Mouse (Mus musculus): ENCODE measurements around the gene Cfap61. TPM values are rescaled to one million over a fixed set of nuclear protein-coding genes. Genes with fewer than 3 reads are reported as not detected.

Cfap61 gene
- polyA plus RNA-seq, 1 experiment from 2014 or later: 5.0 TPM

- DNase-seq (ENCODE audit: low spot score): no peak
These were observed 61.9 kb downstream of the Cfap61 start for GRCm38 (mm10) chr2:145996472-145996871.

GRCm38 (mm10) chr2:145997956-145998525, 63.5 kb downstream of the Cfap61 start:
- WGBS: 87% methylated on average over 5 of the region's 5 CpGs
- no peaks in the 10 kb centered on the region for H3K27me3 ChIP-seq (ENCODE audit: insufficient read depth, poor library complexity, severe bottlenecking)
- H3K4me1 ChIP-seq (replicated peaks): no peaks in the 10 kb centered on the region
- DNase-seq (ENCODE audit: low spot score): no peak
- H3K27ac ChIP-seq: no peak overlapping the region
- H3K36me3 ChIP-seq: no peaks in the 10 kb centered on the region
- H3K4me3 ChIP-seq: no peak overlapping the region
- no peaks in the 10 kb centered on the region for H3K9me3 ChIP-seq

More at GRCm38 (mm10) chr2:145996472-145996871, 61.9 kb downstream of the Cfap61 start:
- Histone ChIP-seq H3K27ac (no peak overlapping the region), H3K4me1 (replicated peaks) (no peaks in the 10 kb centered on the region), H3K9me3 (no peaks in the 10 kb centered on the region), H3K27me3 (ENCODE audit: insufficient read depth, poor library complexity, severe bottlenecking) (no peaks in the 10 kb centered on the region), H3K36me3 (no peaks in the 10 kb centered on the region), H3K4me3 (no peak overlapping the region)
- 71% methylated on average over 4 of the region's 4 CpGs for WGBS

DNA sequence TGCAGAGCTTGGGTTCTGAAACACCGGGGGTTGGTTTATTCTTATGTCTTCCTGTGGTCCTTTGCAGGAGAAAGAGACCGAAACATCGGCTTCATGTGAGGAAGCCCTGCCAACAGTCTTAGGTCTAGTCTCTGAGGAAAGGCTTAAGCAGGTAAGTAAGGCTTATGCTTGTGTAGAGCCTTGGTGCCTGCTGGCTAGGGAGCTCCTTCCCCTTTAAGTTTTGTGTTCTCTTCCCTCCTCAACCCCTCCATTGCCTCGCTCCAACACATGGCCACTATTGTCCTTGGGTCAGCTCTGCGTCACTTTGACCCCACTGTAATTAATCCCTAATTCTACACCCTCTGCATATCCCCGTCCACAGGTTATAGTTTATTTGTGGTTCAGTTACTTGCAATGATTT, 74.2 kb downstream of the Cfap61 start:
- Histone ChIP-seq H3K4me1 (replicated peaks) (peaks cover 12% of the 10 kb centered on the region), H3K9me3 (no peaks in the 10 kb centered on the region), H3K27ac (no peak overlapping the region), H3K4me3 (no peak overlapping the region), H3K27me3 (ENCODE audit: insufficient read depth, poor library complexity, severe bottlenecking) (no peaks in the 10 kb centered on the region), H3K36me3 (no peaks in the 10 kb centered on the region)
- WGBS: 82% methylated on average over 6 of the region's 6 CpGs
- no peak for DNase-seq (ENCODE audit: low spot score)

GRCm38 (mm10) chr2:146009596-146010349, 75.2 kb downstream of the Cfap61 start:
- Histone ChIP-seq H3K9me3 (no peaks in the 10 kb centered on the region), H3K27me3 (ENCODE audit: insufficient read depth, poor library complexity, severe bottlenecking) (no peaks in the 10 kb centered on the region), H3K4me1 (replicated peaks) (peaks cover 12% of the 10 kb centered on the region), H3K36me3 (no peaks in the 10 kb centered on the region), H3K4me3 (no peak overlapping the region), H3K27ac (peak overlapping the region; percentile 23; the same call in 1 of the 2 replicates)
- DNase-seq (ENCODE audit: low spot score): no peak
- WGBS: 79% methylated on average over 2 of the region's 2 CpGs

GRCm38 (mm10) chr2:146010816-146011215, 76.2 kb downstream of the Cfap61 start:
- WGBS: 62% methylated on average over 2 of the region's 2 CpGs
- H3K27ac ChIP-seq: no peak overlapping the region; the same call in 1 of the 2 replicates
- H3K9me3 ChIP-seq: no peaks in the 10 kb centered on the region
- no peak for DNase-seq (ENCODE audit: low spot score)
- no peak overlapping the region for H3K4me3 ChIP-seq
- peaks cover 19% of the 10 kb centered on the region for H3K4me1 ChIP-seq (replicated peaks)
- no peaks in the 10 kb centered on the region for H3K27me3 ChIP-seq (ENCODE audit: insufficient read depth, poor library complexity, severe bottlenecking)
- H3K36me3 ChIP-seq: no peaks in the 10 kb centered on the region

DNA sequence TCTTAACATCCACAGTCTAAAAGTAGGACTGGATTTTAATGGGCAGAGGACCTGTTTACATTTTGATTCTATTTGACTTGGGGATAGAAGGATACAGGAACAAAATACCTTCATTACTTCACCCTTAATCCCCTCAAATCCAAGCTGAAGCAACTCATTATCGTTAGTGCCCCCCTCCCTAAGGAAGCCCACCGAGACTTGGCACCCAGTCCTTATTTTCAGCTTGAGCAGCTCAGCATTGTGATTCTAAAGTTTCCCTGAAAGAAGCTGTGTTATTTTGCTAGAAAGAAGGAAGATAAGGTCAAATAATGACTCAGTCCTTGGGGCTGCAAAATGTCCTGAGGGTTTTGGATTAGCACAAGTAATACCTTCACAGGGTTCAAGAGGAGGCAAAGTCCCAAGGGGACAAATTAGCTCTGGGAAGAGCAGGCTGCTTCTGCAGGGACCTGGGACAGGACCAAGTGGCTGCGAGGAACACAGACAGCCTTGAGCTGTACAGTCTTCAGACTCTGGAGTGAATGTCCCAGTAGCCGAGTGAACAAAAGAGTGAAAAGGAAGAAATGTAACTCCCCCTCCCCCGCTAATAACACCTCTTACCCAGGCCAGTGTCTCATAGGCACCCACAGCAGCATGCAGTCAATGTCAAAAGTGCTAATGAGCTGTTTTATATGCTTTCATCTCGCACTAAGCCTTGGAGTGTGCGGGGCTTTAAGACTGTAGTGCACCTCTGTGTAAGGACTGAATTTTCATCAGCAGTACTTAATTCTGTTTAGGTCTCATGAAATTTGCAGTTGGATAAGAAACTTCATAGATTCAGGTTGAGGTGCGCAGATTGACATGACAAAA, 81.0 kb downstream of the Cfap61 start:
- peaks cover 13% of the 10 kb centered on the region for H3K4me1 ChIP-seq (replicated peaks)
- 63% methylated on average over 8 of the region's 8 CpGs for WGBS
- DNase-seq (ENCODE audit: low spot score): no peak
- no peaks in the 10 kb centered on the region for H3K9me3 ChIP-seq
- H3K27ac ChIP-seq: peak overlapping the region; percentile 31; the same call in 1 of the 2 replicates
- no peaks in the 10 kb centered on the region for H3K36me3 ChIP-seq
- no peak overlapping the region for H3K4me3 ChIP-seq
- no peaks in the 10 kb centered on the region for H3K27me3 ChIP-seq (ENCODE audit: insufficient read depth, poor library complexity, severe bottlenecking)

- Histone ChIP-seq H3K4me1 (replicated peaks) (no peaks in the 10 kb centered on the region), H3K36me3 (no peaks in the 10 kb centered on the region), H3K27ac (no peak overlapping the region), H3K27me3 (ENCODE audit: insufficient read depth, poor library complexity, severe bottlenecking) (no peaks in the 10 kb centered on the region), H3K9me3 (no peaks in the 10 kb centered on the region), H3K4me3 (no peak overlapping the region)
- 93% methylated on average over 6 of the region's 6 CpGs for WGBS
- DNase-seq (ENCODE audit: low spot score): no peak
These were observed 88.3 kb downstream of the Cfap61 start for GRCm38 (mm10) chr2:146022846-146023245.

DNA sequence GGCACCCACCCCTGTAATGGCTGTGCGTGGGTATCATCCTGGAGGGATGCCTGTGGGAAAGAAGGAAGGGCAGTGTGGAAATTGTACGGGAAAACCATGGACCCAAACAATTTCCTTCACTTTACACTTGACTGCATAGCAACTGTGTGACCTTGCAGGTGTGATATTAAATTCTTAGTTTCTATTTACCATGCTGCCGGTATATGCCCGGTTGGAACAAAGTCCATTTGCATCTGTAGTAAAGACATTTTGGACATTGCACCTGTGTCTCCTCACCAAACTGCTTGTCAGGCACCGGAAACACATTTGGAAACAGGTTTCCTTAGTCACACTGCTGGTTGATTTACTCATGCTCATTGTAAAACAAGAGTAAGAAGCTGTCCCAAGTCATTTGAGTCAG, 109.1 kb downstream of the Cfap61 start:
- no peak for DNase-seq (ENCODE audit: low spot score)
- Histone ChIP-seq H3K27ac (no peak overlapping the region), H3K4me1 (replicated peaks) (peaks cover 10% of the 10 kb centered on the region), H3K36me3 (no peaks in the 10 kb centered on the region), H3K9me3 (no peaks in the 10 kb centered on the region), H3K4me3 (no peak overlapping the region), H3K27me3 (ENCODE audit: insufficient read depth, poor library complexity, severe bottlenecking) (no peaks in the 10 kb centered on the region)
- WGBS: 94% methylated on average over 5 of the region's 5 CpGs

GRCm38 (mm10) chr2:146044926-146045890, 110.6 kb downstream of the Cfap61 start:
- Histone ChIP-seq H3K4me1 (replicated peaks) (peaks cover 18% of the 10 kb centered on the region), H3K9me3 (no peaks in the 10 kb centered on the region), H3K36me3 (no peaks in the 10 kb centered on the region), H3K4me3 (no peak overlapping the region), H3K27ac (no peak overlapping the region), H3K27me3 (ENCODE audit: insufficient read depth, poor library complexity, severe bottlenecking) (no peaks in the 10 kb centered on the region)
- WGBS: 58% methylated on average over 24 of the region's 24 CpGs
- no peak for DNase-seq (ENCODE audit: low spot score)

DNA sequence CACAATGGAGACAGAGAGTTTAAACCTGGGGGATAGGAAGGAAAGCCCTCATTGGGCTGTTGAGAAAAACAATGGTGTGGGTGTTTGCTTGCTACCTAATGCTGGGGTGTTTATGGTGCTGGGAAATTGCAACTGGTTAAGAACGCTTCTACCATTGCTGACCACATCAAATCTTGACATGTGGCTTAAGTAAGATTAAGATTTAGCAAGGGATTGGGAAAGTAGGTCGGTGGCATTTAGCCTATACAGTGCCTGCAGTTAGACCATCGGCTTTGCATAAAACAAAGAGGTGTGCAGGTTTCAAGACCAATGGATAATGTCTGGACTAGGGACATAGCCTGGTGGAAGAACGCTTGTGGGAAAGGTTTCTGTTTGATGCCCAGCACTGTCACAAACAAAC, 113.1 kb downstream of the Cfap61 start:
- Histone ChIP-seq H3K36me3 (no peaks in the 10 kb centered on the region), H3K27ac (no peak overlapping the region), H3K4me3 (no peak overlapping the region), H3K9me3 (no peaks in the 10 kb centered on the region), H3K4me1 (replicated peaks) (peaks cover 18% of the 10 kb centered on the region), H3K27me3 (ENCODE audit: insufficient read depth, poor library complexity, severe bottlenecking) (no peaks in the 10 kb centered on the region)
- WGBS: 91% methylated on average over 4 of the region's 4 CpGs
- DNase-seq (ENCODE audit: low spot score): no peak

DNA sequence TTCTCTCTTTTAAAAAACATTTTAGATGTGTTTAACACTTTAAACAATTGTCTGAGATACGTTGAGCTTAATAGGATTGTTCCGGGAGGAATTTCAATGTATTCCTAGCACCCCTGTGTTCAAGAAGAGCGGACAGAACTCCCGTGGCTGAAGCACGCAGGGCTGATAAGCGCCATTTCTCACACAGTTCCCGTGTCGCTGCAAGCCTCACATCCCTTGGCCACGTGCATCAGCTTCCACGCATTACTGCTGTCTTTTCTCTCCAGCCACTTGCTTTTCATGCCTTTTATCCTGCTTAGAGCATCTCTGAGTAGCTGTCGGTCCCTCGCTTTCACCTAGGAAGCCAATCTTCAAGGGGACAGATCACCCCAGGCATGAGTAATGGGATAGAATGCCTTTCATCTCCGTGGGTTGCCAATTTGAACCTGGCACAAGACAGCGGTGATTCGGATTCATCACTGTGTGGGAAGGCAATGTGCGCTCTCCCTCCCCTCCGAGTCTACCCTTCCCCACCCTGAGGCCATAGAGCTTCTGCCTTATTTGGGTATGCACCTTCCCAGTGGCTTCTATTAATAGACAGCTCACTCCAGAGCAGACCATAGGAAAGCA, 113.7 kb downstream of the Cfap61 start:
- peak overlapping the region; percentile 17; the same call in 1 of the 2 replicates for H3K27ac ChIP-seq

GRCm38 (mm10) chr2:146049339-146049738, 114.8 kb downstream of the Cfap61 start:
- Histone ChIP-seq H3K4me3 (no peak overlapping the region), H3K9me3 (no peaks in the 10 kb centered on the region), H3K4me1 (replicated peaks) (peaks cover 18% of the 10 kb centered on the region), H3K27me3 (ENCODE audit: insufficient read depth, poor library complexity, severe bottlenecking) (no peaks in the 10 kb centered on the region), H3K36me3 (no peaks in the 10 kb centered on the region), H3K27ac (peak overlapping the region; percentile 51; the same call in 1 of the 2 replicates)
- WGBS: 87% methylated on average over 5 of the region's 5 CpGs
- no peak for DNase-seq (ENCODE audit: low spot score)

More for the DNA sequence above, 113.7 kb downstream of the Cfap61 start:
- Histone ChIP-seq H3K27me3 (ENCODE audit: insufficient read depth, poor library complexity, severe bottlenecking) (no peaks in the 10 kb centered on the region), H3K4me3 (no peak overlapping the region), H3K4me1 (replicated peaks) (peaks cover 18% of the 10 kb centered on the region), H3K36me3 (no peaks in the 10 kb centered on the region), H3K9me3 (no peaks in the 10 kb centered on the region)
- 74% methylated on average over 17 of the region's 17 CpGs for WGBS
- DNase-seq (ENCODE audit: low spot score): no peak

All from hindbrain, embryonic 10.5 days (tissue).